Mouse (Mus musculus) central nervous system, embryonic 14 days (tissue): ENCODE measurements around the gene Lrrc17. TPM values are rescaled to one million over a fixed set of nuclear protein-coding genes. Genes with fewer than 3 reads are reported as not detected.

Experiments
- polyA plus RNA-seq: library from polyadenylated mRNA; depleted of rRNA; stranded (reverse); fragments of >200 nt; gene quantifications from 2 replicates; pipeline ENCODE4 v1.2.3, GENCODE M21; 2012; rRNA removed

Gene Lrrc17
- polyA plus RNA-seq = 10.1 and 35.2 TPM in 2 replicates

GRCm38 (mm10) chr5:21543409-21544201, at the start of gene Lrrc17:
Gene Lrrc17 (plus strand): TSS chr5:21543559.

Other genes with a start within 250 kb of the Lrrc17 start
- gene Fgl2, start 170.9 kb upstream of the Lrrc17 start, polyA plus RNA-seq = 1.7 and 2.6 TPM in 2 replicates
- gene Ccdc146, start 118.9 kb upstream of the Lrrc17 start, polyA plus RNA-seq = 0.40 and 0.77 TPM in 2 replicates
- gene Fam185a, start 118.6 kb upstream of the Lrrc17 start, polyA plus RNA-seq = 4.0 and 5.0 TPM in 2 replicates
- 0.38 and 0.52 TPM in 2 replicates for gene Fbxl13, start 102.1 kb downstream of the Lrrc17 start, polyA plus RNA-seq
- 91.0 and 113 TPM in 2 replicates for gene Armc10, start 102.3 kb downstream of the Lrrc17 start, polyA plus RNA-seq
- 4.8 and 5.9 TPM in 2 replicates for gene Napepld, start 157.8 kb downstream of the Lrrc17 start, polyA plus RNA-seq
- 85.4 and 88.9 TPM in 2 replicates for gene Pmpcb, start 193.6 kb downstream of the Lrrc17 start, polyA plus RNA-seq
- 31.0 and 34.8 TPM in 2 replicates for gene Dnajc2, start 241.7 kb downstream of the Lrrc17 start, polyA plus RNA-seq
- 103 and 108 TPM in 2 replicates for gene Psmc2, start 241.7 kb downstream of the Lrrc17 start, polyA plus RNA-seq